Mouse (Mus musculus) 3134 (cell line): ENCODE data around the gene Ccm2.

ENCODE experiments used
- DNase-seq: peaks from one replicate; pipeline ENCODE4 v3.0.0-alpha.2; 2011; ENCODE audit warnings: low spot score; ENCODE audit not compliant: insufficient read length; ENCODE audit errors: extremely low read depth

Gene Ccm2

GRCm38 (mm10) chr11:6576151-6576550 lies 29.5 kb downstream of the Ccm2 start:
- no peak for DNase-seq

- no peak for DNase-seq
Measured at GRCm38 (mm10) chr11:6579361-6579760, 32.7 kb downstream of the Ccm2 start.

- no peak for DNase-seq
Measured at GRCm38 (mm10) chr11:6580065-6580750, 33.5 kb downstream of the Ccm2 start.

- no peak for DNase-seq
Measured at GRCm38 (mm10) chr11:6581560-6581959, 34.9 kb downstream of the Ccm2 start.

GRCm38 (mm10) chr11:6585748-6586147 lies 39.1 kb downstream of the Ccm2 start:
- DNase-seq = no peak

- DNase-seq = no peak
Measured at GRCm38 (mm10) chr11:6586660-6587059, 40.0 kb downstream of the Ccm2 start.

- no peak for DNase-seq
Measured at GRCm38 (mm10) chr11:6587249-6587940, 40.7 kb downstream of the Ccm2 start.

- DNase-seq = no peak
Measured at GRCm38 (mm10) chr11:6588295-6588694, 41.6 kb downstream of the Ccm2 start.

GRCm38 (mm10) chr11:6589838-6590237 lies 43.2 kb downstream of the Ccm2 start:
- DNase-seq = no peak

GRCm38 (mm10) chr11:6590933-6591675 lies 44.4 kb downstream of the Ccm2 start:
- no peak for DNase-seq

- DNase-seq = no peak
Measured at GRCm38 (mm10) chr11:6593406-6593805, 46.7 kb downstream of the Ccm2 start.

GRCm38 (mm10) chr11:6594845-6595244 lies 48.2 kb downstream of the Ccm2 start:
- DNase-seq = no peak

- no peak for DNase-seq
Measured at GRCm38 (mm10) chr11:6595339-6595738, 48.7 kb downstream of the Ccm2 start.

GRCm38 (mm10) chr11:6596205-6596604 lies 49.5 kb downstream of the Ccm2 start:
- no peak for DNase-seq

GRCm38 (mm10) chr11:6596616-6597015 lies 49.9 kb downstream of the Ccm2 start:
- DNase-seq = no peak

GRCm38 (mm10) chr11:6597523-6597922 lies 50.8 kb downstream of the Ccm2 start:
- DNase-seq = no peak

GRCm38 (mm10) chr11:6598191-6598889 lies 51.7 kb downstream of the Ccm2 start:
- no peak for DNase-seq

- no peak for DNase-seq
Measured at GRCm38 (mm10) chr11:6599011-6599681, 52.5 kb downstream of the Ccm2 start.

GRCm38 (mm10) chr11:6599831-6600230 lies 53.1 kb downstream of the Ccm2 start:
- DNase-seq = no peak

- no peak for DNase-seq
Measured at GRCm38 (mm10) chr11:6600284-6600944, 53.7 kb downstream of the Ccm2 start.
